Mouse (Mus musculus) CH12.LX (cell line): Measurements from ENCODE around the gene Dedd. TPM values are rescaled to one million over a fixed set of nuclear protein-coding genes. Genes with fewer than 3 reads are reported as not detected.

Source experiments
- DNase-seq: peaks from one replicate; pipeline ENCODE4 v3.0.0-alpha.2; 2013; ENCODE audit errors: extremely low read depth
- H3K27ac ChIP-seq: 2 replicates; pipeline ENCODE4 v1.5.1; 2012; ENCODE audit warnings: low read depth, mild to moderate bottlenecking, control low read depth, moderate library complexity; ENCODE audit not compliant: insufficient read depth
- H3K27me3 ChIP-seq: replicated peaks from 2 replicates; pipeline ENCODE3; 2012; ENCODE audit warnings: inconsistent platforms
- H3K36me3 ChIP-seq, 2 experiments: replicated peaks in 1 of 2; 2 replicates each; pipeline versions ENCODE3 to v1.6.1; 2012; ENCODE audit warnings: inconsistent platforms in 1 of 2, low read length in 1 of 2, mild to moderate bottlenecking in 1 of 2, mixed read lengths in 1 of 2, moderate library complexity in 1 of 2; ENCODE audit not compliant: control insufficient read depth in 1 of 2, insufficient read depth in 1 of 2
- H3K4me1 ChIP-seq, 2 experiments: 2 replicates each; pipeline ENCODE4 v1.6.1; 2012; ENCODE audit warnings: inconsistent platforms in 1 of 2, moderate library complexity in 1 of 2; ENCODE audit not compliant: insufficient read depth in 2 of 2, control insufficient read depth in 1 of 2
- H3K4me2 ChIP-seq: 2 replicates; pipeline ENCODE4 v1.6.1; 2012; ENCODE audit warnings: low read depth, mild to moderate bottlenecking, control low read depth; ENCODE audit not compliant: poor library complexity, insufficient read depth, severe bottlenecking
- H3K4me3 ChIP-seq, 3 experiments: fragments of 150-350 bp in 1 of 3; sonication (generic) in 1 of 3; replicated peaks in 1 of 3; 2 replicates each; pipeline versions ENCODE3 to v1.5.1; 2011 to 2012; ENCODE audit warnings: low read depth in 2 of 3, low read length in 2 of 3, mild to moderate bottlenecking in 2 of 3, moderate library complexity in 2 of 3, control low read depth in 1 of 3, improper control_type of control experiment in 1 of 3, inconsistent platforms in 1 of 3, mixed read lengths in 1 of 3; ENCODE audit not compliant: poor library complexity in 1 of 3
- H3K79me2 ChIP-seq: replicated peaks from 2 replicates; pipeline ENCODE4 v1.6.1; 2012; ENCODE audit warnings: mild to moderate bottlenecking, moderate library complexity; ENCODE audit not compliant: control insufficient read depth, poor library complexity, insufficient read depth, severe bottlenecking; ENCODE audit errors: extremely low read depth
- H3K9ac ChIP-seq: 2 replicates; pipeline ENCODE4 v1.6.1; 2012; ENCODE audit warnings: low read depth, mild to moderate bottlenecking, control low read depth, moderate library complexity; ENCODE audit not compliant: insufficient read depth
- H3K9me3 ChIP-seq: replicated peaks from 2 replicates; pipeline ENCODE3; 2012; ENCODE audit warnings: low read length, inconsistent platforms, mixed read lengths
- BHLHE40 ChIP-seq: IDR thresholded peaks from 2 replicates; pipeline ENCODE4 v1.6.1; 2011; ENCODE audit warnings: mild to moderate bottlenecking, low read depth, low read length, improper control_type of control experiment
- CHD1 ChIP-seq: IDR thresholded peaks from 2 replicates; pipeline ENCODE4 v1.6.1; 2012; ENCODE audit warnings: low read depth, low read length, improper control_type of control experiment, inconsistent platforms
- E2F4 ChIP-seq: IDR thresholded peaks from 2 replicates; pipeline ENCODE4 v1.6.1; 2011; ENCODE audit warnings: low read depth, low read length, improper control_type of control experiment; ENCODE audit not compliant: insufficient replicate concordance
- ELF1 ChIP-seq: IDR thresholded peaks from 2 replicates; pipeline ENCODE4 v1.6.1; 2014; ENCODE audit warnings: low read depth, mild to moderate bottlenecking, inconsistent platforms, low read length, improper control_type of control experiment
- EP300 ChIP-seq: IDR thresholded peaks from 2 replicates; pipeline ENCODE4 v1.6.1; 2011; ENCODE audit warnings: low read length, improper control_type of control experiment
- HCFC1 ChIP-seq: IDR thresholded peaks from 2 replicates; pipeline ENCODE4 v1.6.1; 2012; ENCODE audit warnings: low read depth, mild to moderate bottlenecking, inconsistent platforms, low read length, improper control_type of control experiment
- MAX ChIP-seq: IDR thresholded peaks from 2 replicates; pipeline ENCODE4 v1.6.1; 2011; ENCODE audit warnings: low read length, improper control_type of control experiment
- MYC ChIP-seq: IDR thresholded peaks from 2 replicates; pipeline ENCODE4 v1.6.1; 2011; ENCODE audit warnings: low read depth, mild to moderate bottlenecking, improper control_type of control experiment, low read length
- NELFE ChIP-seq: IDR thresholded peaks from 2 replicates; pipeline ENCODE4 v1.6.1; 2011; ENCODE audit warnings: low read depth, low read length, improper control_type of control experiment
- PAX5 ChIP-seq: IDR thresholded peaks from 2 replicates; pipeline ENCODE4 v1.6.1; 2012; ENCODE audit warnings: low read length, inconsistent platforms, mixed read lengths
- POLR2AphosphoS2 ChIP-seq: IDR thresholded peaks from 2 replicates; pipeline ENCODE4 v1.6.1; 2011; ENCODE audit warnings: low read depth, low read length, improper control_type of control experiment
- RAD21 ChIP-seq: IDR thresholded peaks from 2 replicates; pipeline ENCODE4 v1.6.1; 2011; ENCODE audit warnings: low read depth, mild to moderate bottlenecking, low read length, improper control_type of control experiment, moderate library complexity
- SIN3A ChIP-seq: IDR thresholded peaks from 2 replicates; pipeline ENCODE4 v1.6.1; 2012; ENCODE audit warnings: low read length, improper control_type of control experiment, inconsistent platforms
- SMC3 ChIP-seq: IDR thresholded peaks from 2 replicates; pipeline ENCODE4 v1.6.1; 2011; ENCODE audit warnings: low read depth, low read length, improper control_type of control experiment
- USF1 ChIP-seq: IDR thresholded peaks from 2 replicates; pipeline ENCODE4 v1.6.1; 2014; ENCODE audit warnings: low read depth, mild to moderate bottlenecking, inconsistent platforms, low read length, improper control_type of control experiment
- USF2 ChIP-seq: conservative IDR thresholded peaks from 2 replicates; pipeline ENCODE4 v1.6.1; 2011; ENCODE audit warnings: low read depth, low read length, improper control_type of control experiment
- dilution Hi-C: fragments of 300-500 bp; cut with MboI; formaldehyde crosslinking; loops from 2 replicates; pipeline ENCODE4 v1.14.3; 2020; ENCODE audit warnings: low sequenced_read_pairs; ENCODE audit not compliant: extremely low pct_unique_long_range_greater_than_20kb, extremely low pct_ligation_motif_present
- in situ Hi-C: fragments of 300-500 bp; cut with MboI; formaldehyde crosslinking; loops from 3 replicates; pipeline ENCODE4 v1.14.3; 2019; ENCODE audit warnings: low sequenced_read_pairs, low pct_ligation_motif_present, low pct_unique_long_range_greater_than_20kb, mixed read lengths
- polyA plus RNA-seq: library from polyadenylated mRNA; unstranded; fragments of >175 nt; gene quantifications from 2 replicates; pipeline ENCODE4 v1.2.1, GENCODE M21; 2012; ENCODE audit warnings: low read depth; ENCODE audit not compliant: insufficient read length
- total RNA-seq, 2 experiments: library from RNA; depleted of rRNA; stranded (reverse); fragments of 300-350 nt in 1 of 2; fragments of >200 nt in 1 of 2; gene quantifications; 2 replicates each; pipeline ENCODE4 v1.2.3; 2012 to 2014

The Dedd gene
- total and polyA plus RNA-seq, 3 experiments = 14.5 to 34.5 (median 21.5) TPM

- H3K36me3 ChIP-seq = peaks cover 17 to 28% of the 10 kb centered on the region in 2 experiments
- H3K4me2 ChIP-seq = peak overlapping the region; percentile 48
- H3K4me1 ChIP-seq = peaks cover under 1 to 25% of the 10 kb centered on the region in 2 experiments; a peak in 3 of 4 replicates
- peak overlapping the region; percentile 76 to 78 (median 77) for H3K4me3 ChIP-seq
- no peak overlapping the region for H3K27ac ChIP-seq
- TF ChIP-seq MYC = no peak
- no peak for TF ChIP-seq BHLHE40
- TF ChIP-seq POLR2AphosphoS2 = no peak
- no peak for TF ChIP-seq EP300
- no peak for TF ChIP-seq SIN3A
- no peak for TF ChIP-seq USF2
- no peak for TF ChIP-seq SMC3
- TF ChIP-seq NELFE = no peak
- TF ChIP-seq ELF1 = no peak
- no peak for TF ChIP-seq USF1
- TF ChIP-seq HCFC1 = no peak
- no peak for TF ChIP-seq PAX5
- no peak for TF ChIP-seq E2F4
- in situ Hi-C loops (no loop called here), dilution Hi-C loops (no loop called here)
- no peaks in the 10 kb centered on the region for H3K9me3 ChIP-seq
- peak overlapping the region; percentile 96; the same call in 1 of the 2 replicates for H3K9ac ChIP-seq
- H3K79me2 ChIP-seq = peaks cover 16% of the 10 kb centered on the region
- no peaks in the 10 kb centered on the region for H3K27me3 ChIP-seq
- no peak for DNase-seq
These were observed 35.6 kb upstream of the Dedd start for GRCm38 (mm10) chr1:171293351-171293750.

GRCm38 (mm10) chr1:171293906-171294297 lies 35.0 kb upstream of the Dedd start:
- in situ Hi-C loops = no loop called here
- Histone ChIP-seq H3K36me3 (peaks cover 14 to 22% of the 10 kb centered on the region in 2 experiments), H3K27ac (peak overlapping the region; percentile 81), H3K4me3 (peak overlapping the region; percentile 76 to 78 (median 77)), H3K4me2 (peak overlapping the region; percentile 48; the same call in 1 of the 2 replicates), H3K9ac (peak overlapping the region; percentile 96), H3K9me3 (no peaks in the 10 kb centered on the region), H3K27me3 (no peaks in the 10 kb centered on the region), H3K4me1 (peaks cover 0 to 19% of the 10 kb centered on the region in 2 experiments; a peak in 3 of 4 replicates), H3K79me2 (peaks cover 16% of the 10 kb centered on the region)
- DNase-seq = peak; percentile 36
- dilution Hi-C loops = no loop called here
- TF ChIP-seq CHD1 (peak; percentile 79; the same call in 1 of the 2 replicates), RAD21 (no peak), SIN3A (peak; percentile 63; the same call in 1 of the 2 replicates), MAX (0 out of 2 replicates have a peak, but pooled peaks have one; percentile 33)
